In the genomic region with DNA sequence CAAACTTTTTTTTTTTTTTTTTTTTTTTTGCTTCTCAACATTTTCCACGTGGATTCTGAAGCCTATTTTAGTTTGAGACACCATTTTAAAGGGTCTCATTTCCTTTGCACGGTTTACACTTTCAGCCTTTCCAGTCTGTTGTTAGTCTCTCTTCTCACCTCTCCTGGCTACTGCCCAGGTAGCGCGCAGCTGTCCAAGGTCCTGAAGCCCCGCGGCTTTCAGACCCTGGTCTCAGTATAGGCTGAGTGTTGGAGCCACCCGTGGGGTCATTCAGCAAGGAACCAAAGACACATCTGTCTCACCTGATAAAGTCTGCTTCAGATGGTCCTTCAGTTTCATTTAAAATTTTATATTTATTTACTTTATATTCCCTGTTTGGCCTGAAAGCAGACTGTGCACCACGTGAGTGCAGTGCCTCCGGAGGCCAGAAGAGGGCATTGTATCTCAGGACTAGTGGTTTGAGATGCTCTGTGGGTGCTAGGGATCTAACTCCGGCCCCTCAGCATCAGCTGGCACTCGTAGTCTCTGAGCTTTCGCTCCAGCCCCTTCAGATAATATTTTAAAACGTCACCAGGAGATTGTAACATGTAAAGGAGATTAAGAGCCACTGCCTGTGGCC, we compare ENCODE assay signal across 11 mouse cellular contexts.
A peak's percentile ranks its signal among the peaks of the same experiment; 100 is the strongest.
DNase-seq lines count a peak whose midpoint lies in the region; ATAC-seq and TF ChIP-seq lines count a peak whose summit lies in the region.
"Had no signal": no experiment of that assay in that cellular context is flagged by ENCODE, and none has a peak within 500 bp of the region (broad histone marks: within the 10 kb centered on the region; RNA-seq: fewer than 3 reads in every experiment).

No protein-coding gene starts in this region.

- no peak overlapping the region for H3K9ac ChIP-seq in intestine, embryonic 14.5 days (ENCODE audit: low read length)
- no peak overlapping the region for H3K9ac ChIP-seq in intestine, postnatal 0 days (ENCODE audit: low read depth, low read length)
- H3K9ac ChIP-seq: limb, embryonic 13.5 days; midbrain, embryonic 12.5 days; stomach, embryonic 15.5 days had no signal

- H3K36me3 ChIP-seq in intestine, embryonic 14.5 days (ENCODE audit: control insufficient read depth, insufficient read depth, low read length) = no peaks in the 10 kb centered on the region
- H3K36me3 ChIP-seq in intestine, postnatal 0 days (ENCODE audit: control insufficient read depth, insufficient read depth) = no peaks in the 10 kb centered on the region
- H3K36me3 ChIP-seq in E14TG2a.4 (ENCODE audit: insufficient read depth, low read length) = no peaks in the 10 kb centered on the region
- H3K36me3 ChIP-seq: limb, embryonic 13.5 days; midbrain, embryonic 12.5 days; stomach, embryonic 15.5 days had no signal

- 61% methylated on average over 13 of the region's 13 CpGs for WGBS in intestine, embryonic 14.5 days
- 59% methylated on average over 13 of the region's 13 CpGs for WGBS in intestine, postnatal 0 days

- no peaks in the 10 kb centered on the region for H3K4me1 ChIP-seq in intestine, embryonic 14.5 days (replicated peaks; ENCODE audit: control insufficient read depth, insufficient read depth, low read length)
- H3K4me1 ChIP-seq in intestine, postnatal 0 days (replicated peaks; ENCODE audit: control insufficient read depth, insufficient read depth, low read length) = no peaks in the 10 kb centered on the region
- peaks cover 17% of the 10 kb centered on the region for H3K4me1 ChIP-seq in E14TG2a.4 (replicated peaks; ENCODE audit: low read depth, low read length)
- H3K4me1 ChIP-seq: limb, embryonic 13.5 days; midbrain, embryonic 12.5 days; stomach, embryonic 15.5 days had no signal

- no peak for TF ChIP-seq CTCF in intestine, postnatal 0 days (IDR thresholded peaks at IDR 0.05; ENCODE audit: low read depth)
- peak; percentile 87 for TF ChIP-seq CTCF in E14TG2a.4 (conservative IDR thresholded peaks at IDR 0.05; ENCODE audit: low read length)

- H3K27me3 ChIP-seq in intestine, embryonic 14.5 days (replicated peaks; ENCODE audit: control insufficient read depth, insufficient read depth, low read length) = no peaks in the 10 kb centered on the region
- no peaks in the 10 kb centered on the region for H3K27me3 ChIP-seq in intestine, postnatal 0 days (replicated peaks; ENCODE audit: control insufficient read depth, insufficient read depth, low read length)
- H3K27me3 ChIP-seq in E14TG2a.4 (ENCODE audit: insufficient read depth, low read length) = no peaks in the 10 kb centered on the region
- H3K27me3 ChIP-seq: limb, embryonic 13.5 days; midbrain, embryonic 12.5 days; stomach, embryonic 15.5 days had no signal

- no peak overlapping the region for H3K4me3 ChIP-seq in intestine, embryonic 14.5 days (ENCODE audit: low read depth, low read length)
- no peak overlapping the region for H3K4me3 ChIP-seq in intestine, postnatal 0 days (ENCODE audit: low read depth, low read length)
- no peak overlapping the region for H3K4me3 ChIP-seq in E14TG2a.4 (replicated peaks; ENCODE audit: low read length)
- H3K4me3 ChIP-seq: limb, embryonic 13.5 days; midbrain, embryonic 12.5 days; stomach, embryonic 15.5 days had no signal

- no peak for ATAC-seq in intestine, embryonic 14.5 days (replicated peaks; ENCODE audit: low FRiP score, low TSS enrichment, low read depth)
- no peak for ATAC-seq in intestine, postnatal 0 days

- no peak overlapping the region for H3K27ac ChIP-seq in intestine, embryonic 14.5 days (ENCODE audit: low read depth)
- H3K27ac ChIP-seq in intestine, postnatal 0 days (ENCODE audit: low read depth, low read length) = no peak overlapping the region
- H3K27ac ChIP-seq: limb, embryonic 13.5 days; midbrain, embryonic 12.5 days; stomach, embryonic 15.5 days had no signal

- DNase-seq in intestine, embryonic 14.5 days (ENCODE audit: low spot score) = peak; percentile 72
- peak; percentile 60 for DNase-seq in adrenal gland, postnatal 10 days
- peak; percentile 83 to 84 for DNase-seq in kidney, postnatal 4 days
- no peak for DNase-seq in thymus, postnatal 36 days
- DNase-seq in cerebellum, postnatal 14 days = no peak
- no peak for DNase-seq in MN1 (ENCODE audit: low spot score)

- no peaks in the 10 kb centered on the region for H3K9me3 ChIP-seq in intestine, embryonic 14.5 days (ENCODE audit: control insufficient read depth, low read length)
- 0 out of 2 replicates have a peak, but pooled peaks cover 4% of the 10 kb centered on the region for H3K9me3 ChIP-seq in intestine, postnatal 0 days (ENCODE audit: control insufficient read depth)
- H3K9me3 ChIP-seq in E14TG2a.4 (ENCODE audit: low read length) = no peaks in the 10 kb centered on the region
- H3K9me3 ChIP-seq: midbrain, embryonic 12.5 days had no signal

- H3K4me2 ChIP-seq in intestine, embryonic 14.5 days (ENCODE audit: low read length) = no peak overlapping the region
- no peak overlapping the region for H3K4me2 ChIP-seq in intestine, postnatal 0 days (replicated peaks; ENCODE audit: low read depth)
- H3K4me2 ChIP-seq: limb, embryonic 13.5 days; midbrain, embryonic 12.5 days; stomach, embryonic 15.5 days had no signal

Comparison
In these comparisons a context has a peak if more than half of its experiments do, and no peak if none do; other contexts are left out.
1. DNase-seq: peak in intestine, embryonic 14.5 days (single experiment), adrenal gland, postnatal 10 days (single experiment) and kidney, postnatal 4 days (2 of 2); none in thymus, postnatal 36 days (0 of 2), cerebellum, postnatal 14 days (0 of 2) and MN1 (single experiment).